Mouse (Mus musculus) forebrain, embryonic 11.5 days (tissue): ENCODE results near the gene Pth1r. TPM values are rescaled to one million over a fixed set of nuclear protein-coding genes. Genes with fewer than 3 reads are reported as not detected.

Source experiments
- ATAC-seq: fragments of 200-750 bp; cut with Nextera tagmentation; replicated peaks from 2 replicates; pipeline ENCODE4 v1.8.0; 2017; ENCODE audit warnings: moderate TSS enrichment; ENCODE audit not compliant: low FRiP score
- DNase-seq: peaks from one replicate; pipeline ENCODE4 v3.0.0-alpha.2; 2017; ENCODE audit warnings: low spot score
- H3K27ac ChIP-seq: fragments of 300-500 bp; sonication (generic); 2 replicates; pipeline ENCODE4 v1.5.1; 2014; ENCODE audit warnings: low read depth, low read length
- H3K27me3 ChIP-seq: fragments of 300-500 bp; sonication (generic); 2 replicates; pipeline ENCODE4 v1.6.1; 2014; ENCODE audit warnings: mild to moderate bottlenecking, low read length, mixed read lengths; ENCODE audit not compliant: control insufficient read depth, insufficient read depth
- H3K36me3 ChIP-seq: fragments of 300-500 bp; sonication (generic); 2 replicates; pipeline ENCODE4 v1.6.1; 2014; ENCODE audit warnings: mild to moderate bottlenecking, low read length, moderate library complexity, mixed read lengths; ENCODE audit not compliant: control insufficient read depth, insufficient read depth
- H3K4me1 ChIP-seq: fragments of 300-500 bp; sonication (generic); replicated peaks from 2 replicates; pipeline ENCODE4 v1.6.1; 2014; ENCODE audit warnings: low read length, mixed read lengths; ENCODE audit not compliant: control insufficient read depth, insufficient read depth
- H3K4me2 ChIP-seq: fragments of 300-500 bp; sonication (generic); 2 replicates; pipeline ENCODE4 v1.6.1; 2014; ENCODE audit warnings: low read depth, mild to moderate bottlenecking, low read length, moderate library complexity, mixed read lengths; ENCODE audit not compliant: severe bottlenecking
- H3K4me3 ChIP-seq: fragments of 300-500 bp; sonication (generic); 2 replicates; pipeline ENCODE4 v1.5.1; 2014; ENCODE audit warnings: low read depth, low read length
- H3K9ac ChIP-seq: fragments of 300-500 bp; sonication (generic); 2 replicates; pipeline ENCODE4 v1.6.1; 2014; ENCODE audit warnings: low read length
- H3K9me3 ChIP-seq: fragments of 300-500 bp; sonication (generic); 2 replicates; pipeline ENCODE4 v1.6.1; 2016; ENCODE audit warnings: low read length, mixed read lengths; ENCODE audit not compliant: control insufficient read depth
- WGBS: fragments of 180-500 bp; shearing (Covaris S2); extraction: QIAGEN DNeasy Blood & Tissue Kit; methylation state at CpG from one replicate; pipeline ENCODE4 v1.1.7; 2014; 5-methylcytosine and 5-hydroxymethylcytosine counted together
- polyA plus RNA-seq: library from polyadenylated mRNA; unstranded; fragments of >200 nt; fragmentation: Nextera tagmentation; extraction: Ambion mirVana; gene quantifications from 2 replicates; pipeline ENCODE4 v1.2.1, GENCODE M21; 2014

Pth1r gene
- polyA plus RNA-seq, 1 experiment from 2014 or later: 21.3 TPM

GRCm38 (mm10) chr9:110703951-110704350, 43.0 kb downstream of the Pth1r start:
- Histone ChIP-seq H3K4me3 (no peak overlapping the region), H3K4me2 (no peak overlapping the region), H3K4me1 (no peaks in the 10 kb centered on the region), H3K27me3 (no peaks in the 10 kb centered on the region), H3K9me3 (no peaks in the 10 kb centered on the region), H3K27ac (no peak overlapping the region), H3K9ac (no peak overlapping the region), H3K36me3 (no peaks in the 10 kb centered on the region)
- DNase-seq (no peak), ATAC-seq (no peak)
- WGBS: 91% methylated on average over 6 of the region's 6 CpGs

- H3K4me2 ChIP-seq: no peak overlapping the region
- WGBS: 88% methylated on average over 1 of the region's 1 CpGs
- DNase-seq (no peak), ATAC-seq (no peak)
- H3K36me3 ChIP-seq: no peaks in the 10 kb centered on the region
- no peak overlapping the region for H3K4me3 ChIP-seq
- H3K9ac ChIP-seq: no peak overlapping the region
- no peaks in the 10 kb centered on the region for H3K9me3 ChIP-seq
- no peak overlapping the region for H3K27ac ChIP-seq
- no peaks in the 10 kb centered on the region for H3K4me1 ChIP-seq
- H3K27me3 ChIP-seq: no peaks in the 10 kb centered on the region
These were observed 44.1 kb downstream of the Pth1r start for GRCm38 (mm10) chr9:110702848-110703247.

- Histone ChIP-seq H3K4me2 (no peak overlapping the region), H3K9me3 (no peaks in the 10 kb centered on the region), H3K9ac (no peak overlapping the region), H3K36me3 (no peaks in the 10 kb centered on the region), H3K4me3 (no peak overlapping the region), H3K27ac (no peak overlapping the region), H3K4me1 (no peaks in the 10 kb centered on the region), H3K27me3 (no peaks in the 10 kb centered on the region)
- DNase-seq (no peak), ATAC-seq (no peak)
- 77% methylated on average over 11 of the region's 12 CpGs for WGBS
These were observed 45.6 kb downstream of the Pth1r start for GRCm38 (mm10) chr9:110701114-110702032.

- 87% methylated on average over 3 of the region's 3 CpGs for WGBS
- DNase-seq: no peak
- no peak for ATAC-seq
- no peaks in the 10 kb centered on the region for H3K9me3 ChIP-seq
- no peak overlapping the region for H3K4me3 ChIP-seq
- H3K4me1 ChIP-seq: no peaks in the 10 kb centered on the region
- H3K9ac ChIP-seq: no peak overlapping the region
- no peak overlapping the region for H3K4me2 ChIP-seq
- H3K36me3 ChIP-seq: no peaks in the 10 kb centered on the region
- H3K27ac ChIP-seq: no peak overlapping the region
- H3K27me3 ChIP-seq: no peaks in the 10 kb centered on the region
These were observed 47.4 kb downstream of the Pth1r start for GRCm38 (mm10) chr9:110699574-110699973.

GRCm38 (mm10) chr9:110697465-110697864, 49.5 kb downstream of the Pth1r start:
- Histone ChIP-seq H3K4me1 (no peaks in the 10 kb centered on the region), H3K4me2 (no peak overlapping the region), H3K27me3 (no peaks in the 10 kb centered on the region), H3K9me3 (no peaks in the 10 kb centered on the region), H3K36me3 (no peaks in the 10 kb centered on the region), H3K4me3 (no peak overlapping the region), H3K27ac (no peak overlapping the region), H3K9ac (no peak overlapping the region)
- ATAC-seq (no peak), DNase-seq (no peak)
- 86% methylated on average over 3 of the region's 3 CpGs for WGBS

- Histone ChIP-seq H3K4me1 (no peaks in the 10 kb centered on the region), H3K27ac (no peak overlapping the region), H3K36me3 (no peaks in the 10 kb centered on the region), H3K9ac (no peak overlapping the region), H3K9me3 (no peaks in the 10 kb centered on the region), H3K27me3 (no peaks in the 10 kb centered on the region), H3K4me2 (no peak overlapping the region), H3K4me3 (no peak overlapping the region)
- WGBS: 89% methylated on average over 5 of the region's 5 CpGs
- DNase-seq (no peak), ATAC-seq (no peak)
These were observed 50.5 kb downstream of the Pth1r start for GRCm38 (mm10) chr9:110696427-110696826.

- Histone ChIP-seq H3K4me3 (no peak overlapping the region), H3K27ac (no peak overlapping the region), H3K4me1 (no peaks in the 10 kb centered on the region), H3K9me3 (no peaks in the 10 kb centered on the region), H3K36me3 (no peaks in the 10 kb centered on the region), H3K4me2 (no peak overlapping the region), H3K9ac (no peak overlapping the region), H3K27me3 (no peaks in the 10 kb centered on the region)
- DNase-seq (no peak), ATAC-seq (no peak)
- WGBS: 88% methylated on average over 4 of the region's 4 CpGs
These were observed 51.7 kb downstream of the Pth1r start for GRCm38 (mm10) chr9:110695165-110695755.

- Histone ChIP-seq H3K4me2 (no peak overlapping the region), H3K9ac (no peak overlapping the region), H3K4me3 (no peak overlapping the region), H3K36me3 (no peaks in the 10 kb centered on the region), H3K9me3 (no peaks in the 10 kb centered on the region), H3K4me1 (no peaks in the 10 kb centered on the region), H3K27ac (no peak overlapping the region), H3K27me3 (no peaks in the 10 kb centered on the region)
- DNase-seq: no peak
- WGBS: 90% methylated on average over 8 of the region's 8 CpGs
- ATAC-seq: no peak
These were observed 57.6 kb downstream of the Pth1r start for GRCm38 (mm10) chr9:110689261-110689779.
